Mouse (Mus musculus): ENCODE results near the gene Tagap1.
"Not testable (repeated sequence)": the region's sequence is repeated elsewhere in the genome, so short reads cannot be mapped to it uniquely, and the experiment has no call there.

DNA sequence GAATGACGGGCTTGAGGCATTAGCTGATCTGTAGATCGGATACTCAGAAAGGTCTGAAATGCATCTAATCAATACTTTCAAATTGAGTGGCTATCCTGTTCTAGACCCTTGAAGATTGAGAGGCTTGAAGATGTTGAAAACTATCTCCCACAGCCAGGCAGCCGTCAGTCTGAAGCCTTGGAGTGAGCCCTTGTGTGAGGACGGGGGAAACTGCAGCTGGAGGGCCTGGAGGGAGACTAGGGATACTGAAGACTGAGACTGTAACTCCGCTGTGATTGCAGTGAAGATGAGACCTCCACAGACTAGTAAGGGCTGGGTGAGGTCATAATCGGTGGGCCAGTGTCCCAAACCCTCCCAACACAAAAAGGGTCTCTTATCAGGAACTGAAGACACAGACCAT lies 1.4 kb upstream of the Tagap1 start:
- TF ChIP-seq CTCF (IDR thresholded peaks at IDR 0.05; ENCODE audit: low read depth, low read length); POLR2A (IDR thresholded peaks at IDR 0.05; ENCODE audit: extremely low read depth, insufficient read depth, low read length): not testable (repeated sequence)
